Mouse (Mus musculus) NIH3T3 (cell line): ENCODE measurements around the gene Tenm2.

Experiments used
- DNase-seq: peaks from one replicate; pipeline ENCODE4 v3.0.0-alpha.2; 2012; ENCODE audit warnings: low read depth

Tenm2 gene

DNA sequence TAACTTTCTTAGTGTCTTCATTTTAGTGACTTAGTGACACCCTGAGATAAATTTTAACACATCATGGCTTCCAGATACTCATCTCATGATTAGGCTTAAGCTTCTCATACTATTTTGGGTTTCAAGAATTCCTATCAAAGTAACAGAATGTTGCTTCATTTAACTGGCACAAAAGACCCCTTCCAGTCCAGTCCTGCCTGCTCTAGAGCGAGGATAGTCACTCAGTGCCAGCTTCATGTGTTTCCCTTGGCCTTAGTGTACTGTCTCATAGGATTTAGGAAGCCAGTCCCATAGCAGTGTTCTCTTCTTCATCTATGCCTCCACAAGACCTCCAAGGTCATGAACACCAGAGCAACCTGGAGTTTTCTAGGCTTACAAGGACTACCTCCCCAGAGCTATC, 1183.7 kb downstream of the Tenm2 start:
- DNase-seq, result no peak

DNA sequence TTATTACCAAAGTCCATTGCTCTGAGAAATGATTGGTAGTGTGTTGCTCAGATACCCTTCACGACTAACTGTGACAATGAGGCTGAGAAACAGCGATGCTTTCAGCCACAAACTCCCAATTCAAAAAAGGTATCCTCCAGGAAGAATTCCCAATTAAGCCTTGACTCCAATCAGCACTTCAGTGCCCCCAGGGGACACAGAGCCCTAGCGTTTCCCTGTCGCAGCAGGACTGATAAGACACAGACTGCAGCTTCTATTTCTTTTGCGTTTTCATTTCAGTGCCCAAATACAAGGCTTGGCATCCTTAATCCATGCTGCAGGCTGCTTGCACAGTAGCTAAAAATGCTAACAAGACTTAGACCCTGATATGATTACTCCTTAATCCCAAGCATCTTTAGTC, 1186.2 kb downstream of the Tenm2 start:
- DNase-seq, result no peak

DNA sequence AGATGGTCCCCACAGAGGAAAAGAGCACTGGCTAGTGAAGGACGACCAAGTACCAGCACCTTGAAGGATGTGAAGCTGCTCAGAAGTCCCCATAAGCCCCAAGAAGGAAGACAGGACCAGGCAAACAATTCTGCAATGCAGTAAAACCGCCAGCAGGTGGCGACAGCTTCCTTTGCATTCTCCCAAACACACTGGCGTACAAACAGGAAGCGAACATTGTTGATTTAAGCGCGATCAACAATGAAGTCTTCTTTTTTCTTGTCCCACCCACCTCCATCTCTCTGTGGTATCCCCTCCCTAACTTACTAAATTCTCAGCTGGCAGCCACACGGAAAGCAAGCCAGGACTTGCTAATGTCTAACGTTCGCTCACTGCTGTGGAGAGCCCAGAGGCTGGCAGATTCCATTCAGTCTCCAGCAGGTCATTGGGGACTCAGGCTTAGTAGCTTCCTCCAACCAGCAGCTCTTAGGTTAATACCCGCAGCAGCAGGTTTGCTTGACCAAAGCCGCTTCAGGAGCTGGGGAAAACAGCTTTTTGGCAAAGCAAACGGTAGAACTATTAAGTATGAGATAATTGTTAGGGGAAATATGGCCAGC, 1190.0 kb downstream of the Tenm2 start:
- DNase-seq, result peak; percentile 90

DNA sequence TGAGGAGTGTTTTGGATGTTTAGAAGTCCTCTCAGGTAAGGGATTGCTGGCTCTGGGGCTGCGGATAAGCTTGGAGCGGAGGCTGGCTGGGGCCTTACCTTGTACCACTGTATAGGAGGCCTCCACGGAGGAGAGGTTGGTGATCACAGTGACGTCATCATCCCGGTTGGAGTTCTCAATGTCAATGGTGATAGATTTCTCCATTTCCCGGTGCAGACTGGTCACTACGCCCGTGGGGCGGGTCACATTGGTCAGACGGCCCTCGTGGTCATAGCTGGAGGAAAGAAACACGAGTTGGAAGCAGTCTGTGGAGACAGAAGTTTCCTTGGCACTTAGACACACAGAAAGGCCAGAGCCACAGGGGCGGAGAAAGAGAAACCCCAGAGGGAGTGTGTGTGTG, 1194.4 kb downstream of the Tenm2 start:
- DNase-seq, result peak; percentile 5

DNA sequence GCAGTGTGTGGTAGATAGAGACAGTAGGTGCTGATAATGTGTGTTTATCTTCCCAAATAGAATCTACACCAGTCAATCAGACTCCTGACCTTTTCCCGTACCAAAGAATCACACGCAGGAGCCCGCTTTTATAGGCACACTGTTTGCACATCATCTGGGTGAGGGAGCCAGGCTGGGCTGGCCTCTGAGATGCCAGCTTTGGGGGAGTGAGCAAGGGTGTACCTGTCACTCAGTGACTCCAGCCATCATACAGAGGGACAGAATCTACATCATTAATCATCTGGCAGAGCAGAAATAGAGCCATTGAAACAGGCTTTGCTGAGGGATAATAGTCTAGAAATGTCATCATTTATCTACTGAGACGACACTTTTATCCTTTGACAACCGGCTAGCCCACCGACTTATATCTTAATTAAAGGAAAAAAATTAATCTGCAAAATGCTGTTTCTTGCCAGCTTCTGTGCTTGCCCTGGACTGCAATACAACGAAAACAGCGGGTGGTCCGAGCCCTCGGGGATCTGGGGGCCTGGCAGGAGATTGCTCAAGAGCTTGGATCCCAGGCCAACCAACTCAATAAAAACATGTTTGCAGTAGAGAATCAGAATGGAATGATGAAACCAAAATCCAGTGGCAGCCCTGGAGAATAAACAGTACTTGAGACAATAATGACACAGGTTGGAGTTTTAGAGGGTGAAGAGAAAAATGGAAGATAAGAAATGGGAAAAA, 1195.1 kb downstream of the Tenm2 start:
- DNase-seq, result no peak

DNA sequence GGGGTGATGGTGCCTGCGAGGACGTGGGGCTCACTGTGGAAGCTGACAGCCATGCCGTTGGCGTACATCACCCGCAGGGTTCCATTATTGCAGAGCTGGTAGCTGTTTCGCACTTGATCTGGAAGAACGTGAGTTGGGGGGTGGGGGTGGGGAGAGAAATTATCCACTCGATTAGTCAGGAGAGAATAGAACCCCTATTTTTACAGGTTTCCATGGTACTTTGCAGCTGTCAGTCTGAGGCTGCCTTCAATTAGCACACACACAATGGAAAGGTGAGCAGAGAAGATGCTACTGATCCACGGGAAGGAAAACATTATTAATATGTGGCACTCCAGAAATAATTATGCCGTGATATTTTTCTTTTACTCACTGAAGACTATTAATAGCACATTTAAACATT, 1195.9 kb downstream of the Tenm2 start:
- no peak for DNase-seq

DNA sequence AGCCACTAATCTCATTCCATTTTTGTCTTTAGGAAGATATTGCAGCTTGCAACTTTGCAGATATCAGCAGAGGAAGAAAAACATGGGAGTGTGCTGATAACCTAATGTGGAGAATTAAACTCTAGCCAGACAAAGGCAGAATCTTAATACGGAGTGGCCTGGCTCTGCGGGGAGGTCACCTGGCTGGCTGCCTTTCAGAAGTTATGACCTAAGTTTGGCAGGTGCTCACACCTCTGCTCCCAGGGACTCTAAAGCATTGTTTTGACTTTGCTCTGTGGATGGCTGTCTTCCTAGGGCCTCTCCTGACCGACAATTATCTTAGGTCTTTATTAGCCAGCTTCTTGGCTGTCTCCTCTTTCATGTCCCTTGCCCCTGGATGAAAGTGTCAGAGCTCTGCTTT, 1197.4 kb downstream of the Tenm2 start:
- no peak for DNase-seq

DNA sequence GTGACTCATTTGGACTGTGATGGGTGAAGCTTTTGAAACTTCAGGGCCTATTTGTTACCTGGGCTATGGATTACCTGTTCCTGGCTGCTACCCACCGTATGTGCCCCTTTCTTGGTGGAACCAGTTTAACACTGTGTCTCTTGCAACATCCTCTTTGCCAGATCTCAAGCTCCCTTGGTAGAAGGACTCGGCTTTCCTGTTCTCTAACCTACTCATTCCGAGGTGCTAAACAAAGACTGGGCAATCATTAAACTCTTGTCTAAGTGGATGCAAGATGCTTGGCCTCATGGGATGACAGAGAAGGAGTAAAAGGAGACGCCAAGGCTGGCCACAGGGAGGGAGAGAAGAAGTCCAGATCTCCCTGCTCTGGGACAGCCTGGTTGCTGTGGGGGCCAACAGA, 1198.5 kb downstream of the Tenm2 start:
- DNase-seq, result no peak

DNA sequence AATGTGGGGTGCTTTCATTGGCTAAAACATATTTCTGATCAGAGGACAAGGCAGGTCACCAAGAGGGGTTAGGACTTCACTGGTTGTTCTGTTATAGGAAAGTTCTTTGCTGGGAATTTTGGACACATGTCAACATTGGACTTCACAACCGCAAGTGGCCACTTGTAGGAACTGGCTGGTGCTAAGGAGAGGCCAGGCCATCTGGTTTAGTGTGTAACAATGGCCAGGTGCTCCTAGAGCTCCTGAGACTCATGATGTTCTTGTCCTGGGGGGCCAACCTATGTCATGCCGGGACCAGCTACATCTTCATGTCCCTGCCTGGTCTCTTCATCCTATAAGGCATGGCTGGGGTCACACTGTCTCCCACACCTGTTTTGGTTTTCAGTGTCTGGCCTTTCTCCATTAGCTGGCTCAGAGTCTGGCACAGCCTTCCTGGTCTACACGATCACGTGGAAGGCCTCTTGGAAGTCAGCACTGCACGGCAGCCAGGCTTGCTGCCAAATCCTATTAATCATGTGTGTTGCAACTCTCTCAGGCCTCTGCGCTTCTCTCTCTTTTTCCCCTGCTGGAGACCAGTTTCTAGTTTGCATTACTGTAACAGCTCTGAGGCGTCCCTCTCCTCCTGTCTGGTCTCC, 1199.6 kb downstream of the Tenm2 start:
- DNase-seq, result peak; percentile 99

DNA sequence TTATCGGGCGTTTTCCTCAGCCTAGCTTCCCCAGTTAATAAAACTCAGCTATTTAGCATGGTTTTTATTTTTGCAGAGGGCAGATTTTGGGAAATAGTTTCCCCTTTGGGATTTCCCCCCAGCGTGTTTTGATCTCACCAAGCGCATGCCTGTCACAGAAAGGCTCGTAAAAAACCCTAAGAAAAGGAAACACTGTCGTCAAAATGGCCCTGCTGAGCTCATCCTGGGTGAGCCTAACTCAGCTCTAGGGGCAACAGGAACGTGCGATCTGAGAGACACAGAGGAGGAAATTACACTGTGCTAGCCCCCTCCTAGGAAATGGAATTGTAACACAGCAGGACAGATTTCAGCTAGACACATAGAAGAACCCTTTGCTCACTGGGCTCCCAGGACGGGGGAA, 1204.0 kb downstream of the Tenm2 start:
- no peak for DNase-seq

DNA sequence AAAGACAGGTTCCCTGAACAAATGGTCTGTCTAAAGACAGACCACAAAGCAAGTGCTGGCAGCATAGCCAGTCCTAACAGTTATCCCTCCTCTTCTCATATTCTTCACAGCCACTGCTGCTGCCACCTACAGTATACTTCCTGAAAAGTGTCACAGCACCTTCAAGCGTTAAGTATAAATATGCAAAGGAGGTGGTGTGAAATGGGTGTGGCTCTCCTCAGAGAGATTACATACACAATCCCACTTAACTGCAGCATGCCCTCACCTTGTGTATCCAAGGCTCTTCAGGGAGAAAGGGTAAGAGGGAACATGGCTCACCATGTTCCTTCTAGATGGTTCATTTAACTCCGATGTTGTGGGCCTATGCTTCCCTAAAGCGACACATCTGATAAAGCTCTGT, 1215.8 kb downstream of the Tenm2 start:
- DNase-seq, result no peak

DNA sequence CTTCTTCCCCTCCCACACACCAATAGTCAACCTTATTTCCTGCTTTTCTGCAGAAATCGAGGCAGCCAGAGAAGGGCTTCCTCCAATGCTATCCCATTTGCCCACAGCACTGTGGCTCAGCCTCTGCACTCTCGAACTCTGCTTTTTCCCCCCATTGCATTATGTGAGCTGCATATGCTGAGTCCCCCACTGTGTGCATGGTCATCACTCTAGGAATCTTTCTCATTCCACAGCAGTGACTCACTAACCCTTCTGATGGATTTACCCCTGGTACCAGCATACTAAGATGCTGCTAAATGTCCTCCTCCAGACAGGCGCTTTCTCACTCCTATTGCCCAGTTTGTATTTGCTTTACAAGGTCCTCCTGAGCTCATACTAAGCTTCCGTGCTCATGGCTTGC, 1222.6 kb downstream of the Tenm2 start:
- peak; percentile 36 for DNase-seq

DNA sequence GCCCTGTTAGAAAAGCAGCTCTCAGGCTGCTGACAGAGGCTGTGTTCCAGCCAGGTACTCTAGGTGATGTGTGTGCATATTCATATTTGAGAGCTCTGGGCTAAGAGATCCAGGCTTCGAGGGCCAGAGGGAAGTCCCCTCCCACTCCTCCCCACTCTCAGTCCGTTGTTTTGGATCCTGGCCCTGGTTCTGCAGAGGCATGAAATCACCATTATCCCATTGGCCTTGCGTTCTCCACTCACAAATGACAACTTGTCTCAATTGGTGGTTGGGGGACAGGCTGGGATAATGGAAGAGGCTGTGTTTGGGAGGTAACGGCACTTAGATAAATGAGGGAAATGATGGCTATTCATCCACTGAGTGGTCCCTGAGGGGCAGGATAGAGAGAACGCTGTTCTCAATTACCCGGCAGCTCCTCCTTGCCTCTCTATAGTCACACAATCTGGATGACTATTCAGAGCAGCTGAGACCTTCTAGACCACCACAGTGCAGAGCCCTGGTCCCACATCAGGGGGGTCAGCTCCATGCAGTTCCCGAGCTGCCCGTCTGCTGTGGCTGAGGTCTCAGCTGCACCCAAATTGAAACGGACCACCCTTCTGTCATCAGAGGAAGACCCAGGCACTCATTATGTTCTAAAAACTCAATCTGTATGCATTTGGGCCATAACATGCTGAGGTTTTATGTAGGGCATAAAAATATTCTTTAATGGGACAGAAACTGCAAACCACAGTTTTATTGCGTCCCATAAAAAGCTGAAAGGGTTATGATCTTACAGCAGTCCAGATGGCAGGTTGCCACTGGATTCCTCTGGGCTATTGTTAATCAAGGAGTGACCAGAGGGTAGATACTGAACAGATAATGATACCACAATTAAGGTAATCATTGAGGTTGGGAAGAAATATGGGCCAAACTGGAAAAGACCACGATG, 1226.2 kb downstream of the Tenm2 start:
- DNase-seq, result no peak

DNA sequence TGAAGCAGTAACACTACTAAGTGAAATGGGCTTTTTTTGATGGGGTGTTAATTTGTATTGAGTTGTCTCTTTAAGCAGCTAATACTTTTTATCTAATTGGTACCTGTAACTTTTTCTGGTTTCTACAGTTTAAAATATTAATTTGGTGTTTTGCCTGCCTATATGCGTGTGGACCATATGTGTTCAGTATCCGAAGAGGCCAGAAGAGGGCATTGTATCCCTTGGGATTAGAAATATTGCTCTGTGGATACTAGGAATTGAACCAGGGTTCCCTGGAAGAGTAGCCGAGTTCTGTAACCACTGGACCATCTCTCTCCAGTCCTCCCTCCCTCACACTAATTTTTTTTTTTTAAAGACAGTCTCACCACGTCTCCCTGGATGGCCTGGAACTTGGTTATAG, 1232.9 kb downstream of the Tenm2 start:
- no peak for DNase-seq

DNA sequence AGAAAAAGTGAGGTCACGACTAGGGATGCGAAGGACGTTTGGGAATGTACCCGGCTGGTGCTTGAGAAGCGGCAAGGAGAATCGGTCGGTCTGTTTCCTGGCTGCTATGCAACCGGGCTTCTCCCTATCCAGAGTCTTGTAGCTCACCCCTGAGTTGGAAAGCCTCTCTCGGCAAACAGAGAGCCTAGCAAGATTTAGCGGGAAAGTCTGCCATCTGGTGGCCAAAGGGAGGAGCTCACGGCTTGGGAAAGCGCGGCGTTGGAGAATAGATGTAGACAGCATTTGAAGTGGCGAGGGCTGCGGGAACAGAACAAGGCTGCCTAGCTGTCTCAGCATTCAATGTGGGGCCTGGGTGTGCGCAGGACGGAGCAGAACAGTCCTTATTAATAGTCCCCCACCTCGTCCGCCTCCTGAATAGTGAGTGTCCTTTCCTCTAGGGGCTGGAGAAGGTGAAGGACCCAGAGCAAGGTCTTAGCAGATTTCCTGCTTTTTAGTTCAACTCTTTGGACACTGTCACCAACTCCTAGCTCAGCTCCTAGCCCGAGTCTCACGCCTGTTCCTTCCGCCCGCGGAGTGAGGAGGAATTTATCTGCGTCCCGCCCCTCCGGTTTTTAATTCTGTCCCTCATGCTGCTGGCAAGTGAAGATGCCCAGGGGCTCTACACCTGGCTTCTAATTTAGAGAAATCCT, 1234.3 kb downstream of the Tenm2 start:
- peak; percentile 96 for DNase-seq

DNA sequence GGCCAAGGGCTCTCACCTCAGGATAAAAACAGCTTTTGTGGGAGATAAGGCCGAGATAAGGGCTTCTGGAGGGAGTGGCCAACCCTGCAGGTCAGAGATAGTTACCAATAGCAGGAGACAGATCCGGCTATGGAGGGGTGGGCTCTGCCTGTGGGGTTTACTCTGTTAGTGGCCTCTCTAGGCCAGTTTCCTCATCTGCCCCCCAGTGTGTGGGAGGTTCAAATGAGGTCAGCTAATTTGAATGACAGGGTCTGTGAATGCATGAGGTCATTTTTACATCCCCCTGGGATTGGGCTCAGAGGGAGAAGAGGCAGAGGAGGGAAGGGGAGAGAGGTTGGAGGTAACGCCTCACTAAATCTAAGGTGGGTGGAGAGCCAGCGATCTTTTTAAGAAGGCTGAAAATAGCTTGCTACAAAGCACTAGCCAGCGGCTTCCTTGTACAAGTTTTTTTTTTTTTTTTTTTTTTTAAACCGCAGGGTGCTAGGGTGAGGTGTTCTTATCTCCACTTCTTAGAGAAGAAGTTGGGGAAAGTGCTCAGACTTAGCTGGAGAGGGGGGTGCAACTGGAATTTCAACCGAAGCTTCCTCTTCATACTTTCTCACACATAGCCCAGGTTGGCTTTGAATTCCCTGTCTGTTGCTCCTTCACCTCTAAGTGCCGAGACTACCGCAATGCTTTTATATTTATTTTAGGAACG, 1235.0 kb downstream of the Tenm2 start:
- DNase-seq, result no peak

DNA sequence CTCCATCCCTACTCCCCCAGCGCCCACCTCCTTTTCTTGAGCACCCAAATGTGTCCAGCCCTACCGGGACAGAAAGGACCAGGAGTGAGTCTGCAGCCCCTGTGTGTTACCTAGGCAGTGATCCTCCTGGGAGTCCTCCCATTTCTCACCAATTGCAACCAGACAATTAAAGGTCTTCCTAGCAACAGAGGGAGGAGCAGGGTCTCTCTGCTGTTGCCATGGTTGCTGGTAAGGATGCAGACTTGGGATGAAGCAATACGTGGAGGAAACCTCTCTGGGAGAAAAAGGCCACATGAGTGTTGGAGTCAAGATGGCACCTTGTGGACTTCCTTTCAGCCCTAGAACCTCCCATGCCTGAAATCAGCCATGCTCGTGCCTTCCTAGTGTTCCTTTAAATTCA, 1235.7 kb downstream of the Tenm2 start:
- DNase-seq, result no peak

DNA sequence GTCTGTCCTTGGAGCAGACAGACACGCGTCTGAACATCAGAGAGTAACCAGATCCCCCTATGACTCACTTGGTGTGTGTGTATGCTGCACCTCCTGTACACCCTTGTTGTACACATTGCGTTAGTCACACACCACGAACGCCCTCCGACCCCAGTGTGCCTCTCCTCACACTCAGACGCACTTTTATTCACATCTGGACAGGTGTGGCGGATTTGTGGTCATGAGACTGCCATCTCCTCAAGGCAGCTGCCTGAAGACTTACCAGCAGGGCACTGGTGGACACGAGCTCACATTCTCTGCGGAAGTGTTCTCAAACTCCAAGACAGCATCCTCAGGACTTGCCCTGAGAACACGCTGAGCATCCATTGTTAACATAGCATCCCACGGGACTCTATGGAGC, 1237.7 kb downstream of the Tenm2 start:
- DNase-seq, result peak; percentile 27

DNA sequence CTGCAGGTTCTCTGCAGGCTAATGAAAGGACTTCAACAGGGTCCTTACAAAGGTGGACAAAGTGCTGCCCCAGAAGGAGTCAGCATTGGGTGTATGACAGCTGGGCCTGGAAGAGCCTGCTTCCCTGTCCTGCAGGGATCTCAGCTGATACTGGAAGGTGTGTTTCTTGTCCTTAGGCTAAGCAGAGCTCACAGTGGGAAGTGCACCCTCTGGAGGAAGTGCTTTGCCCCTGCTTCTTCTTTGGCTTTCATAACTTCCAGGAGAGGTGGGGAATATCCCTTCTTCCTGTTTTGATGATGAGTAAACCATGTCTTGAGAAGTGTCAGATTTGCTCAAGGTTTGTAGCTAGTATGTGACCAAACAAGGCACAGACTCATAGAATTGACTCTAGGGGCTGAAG, 1240.5 kb downstream of the Tenm2 start:
- no peak for DNase-seq

DNA sequence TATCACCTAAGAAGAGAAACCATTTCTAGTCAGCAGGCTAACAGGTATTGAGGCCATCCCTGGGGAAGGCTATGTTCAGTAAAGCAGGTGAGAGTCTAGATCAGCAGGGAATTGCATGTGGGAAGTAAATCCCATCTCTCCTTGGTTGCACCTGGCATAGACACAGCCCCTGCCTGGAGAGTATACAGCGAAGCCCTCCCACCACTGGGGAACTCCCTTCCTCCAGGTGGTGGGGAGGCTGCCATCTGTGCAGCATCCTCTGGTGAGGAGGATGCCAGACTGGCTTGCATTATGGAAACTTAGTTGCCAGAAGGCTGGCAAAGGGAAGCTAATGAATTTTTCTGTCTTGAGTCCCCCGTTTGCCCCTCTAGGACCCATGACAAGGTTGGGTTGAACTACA, 1243.9 kb downstream of the Tenm2 start:
- no peak for DNase-seq

DNA sequence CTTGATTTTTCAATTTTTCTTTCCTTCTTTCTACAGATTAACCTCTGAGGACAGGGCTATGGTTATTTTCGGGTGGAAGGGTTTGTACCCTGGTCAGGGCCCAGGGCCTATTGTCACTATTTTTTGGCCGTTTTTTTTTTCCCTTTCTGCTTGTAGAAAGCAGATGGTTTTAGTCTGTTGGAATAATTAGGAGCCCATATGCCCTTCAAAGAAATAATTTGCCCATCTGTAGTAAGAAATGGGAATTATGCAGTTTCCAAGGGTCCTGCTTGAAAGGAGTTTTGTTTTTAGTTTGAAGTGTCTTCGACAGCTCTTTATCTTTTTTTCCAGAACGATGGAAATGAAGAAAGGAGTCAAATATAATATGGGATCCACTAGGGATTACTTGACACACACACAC, 1245.8 kb downstream of the Tenm2 start:
- no peak for DNase-seq
